Mouse (Mus musculus): ENCODE results near the gene Dhcr7. TPM values are rescaled to one million over a fixed set of nuclear protein-coding genes. Genes with fewer than 3 reads are reported as not detected.

Dhcr7 gene
- polyA plus RNA-seq, 1 experiment from 2014 or later: 66.9 TPM

DNA sequence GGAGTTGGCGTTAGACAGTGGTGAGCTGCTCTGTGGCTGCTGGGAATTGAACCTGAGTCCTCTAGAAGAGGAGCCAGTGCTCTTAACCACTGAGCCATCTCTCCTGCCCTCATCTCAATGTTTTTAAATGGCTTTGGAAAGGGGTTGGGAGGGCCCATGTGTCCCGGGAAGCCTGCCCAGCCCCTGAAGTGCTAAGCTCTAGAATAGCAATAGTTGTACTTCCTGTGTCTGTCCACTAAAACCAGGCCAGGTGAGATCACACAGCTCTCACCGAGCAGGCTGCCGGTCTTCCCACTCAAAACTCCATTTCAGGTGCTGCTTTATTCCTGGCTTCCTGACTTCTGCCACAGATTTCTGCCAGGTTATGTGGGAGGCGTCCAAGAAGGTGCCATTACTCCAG is 17.2 kb downstream of the Dhcr7 start:
- no peak for DNase-seq (ENCODE audit: low spot score)
- H3K36me3 ChIP-seq (ENCODE audit: control insufficient read depth, insufficient read depth, low read length): peaks cover 39% of the 10 kb centered on the region

DNA sequence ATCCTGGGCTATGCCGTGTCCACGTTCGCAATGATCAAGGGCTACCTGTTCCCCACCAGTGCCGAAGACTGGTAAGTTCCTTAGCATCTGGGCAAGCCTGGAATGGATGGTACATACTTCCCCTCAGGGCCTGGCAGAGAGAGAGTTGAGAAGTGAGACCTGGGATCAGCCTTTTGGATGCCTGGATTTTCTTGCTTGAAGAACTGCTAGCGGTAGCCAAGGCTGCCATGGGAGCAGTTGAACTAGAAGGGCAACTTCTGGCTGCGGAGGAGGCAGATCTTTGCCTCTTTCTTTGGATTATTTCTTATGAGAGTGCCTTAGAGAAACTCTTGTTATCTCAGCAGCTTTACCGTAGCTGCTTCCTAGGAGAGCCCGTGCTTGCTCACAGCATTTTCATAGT is 18.4 kb downstream of the Dhcr7 start:
- H3K9ac ChIP-seq (ENCODE audit: low read depth, low read length): no peak overlapping the region
- H3K4me1 ChIP-seq (replicated peaks; ENCODE audit: control insufficient read depth, insufficient read depth, low read length): no peaks in the 10 kb centered on the region
- no peak for DNase-seq (ENCODE audit: low spot score)
- H3K36me3 ChIP-seq (ENCODE audit: control insufficient read depth, insufficient read depth, low read length): peaks cover 47% of the 10 kb centered on the region
- no peak overlapping the region for H3K4me3 ChIP-seq (ENCODE audit: low read depth, low read length)
- no peak overlapping the region for H3K4me2 ChIP-seq
- no peak for ATAC-seq (replicated peaks; ENCODE audit: low FRiP score)
- no peak overlapping the region for H3K27ac ChIP-seq (ENCODE audit: low read depth, low read length)
- no peaks in the 10 kb centered on the region for H3K27me3 ChIP-seq (replicated peaks; ENCODE audit: control insufficient read depth, insufficient read depth, low read length)
- H3K9me3 ChIP-seq (ENCODE audit: control insufficient read depth, low read length): no peaks in the 10 kb centered on the region
- WGBS: 95% methylated on average over 8 of the region's 8 CpGs

More for the DNA sequence above, 17.2 kb downstream of the Dhcr7 start:
- no peak overlapping the region for H3K9ac ChIP-seq (ENCODE audit: low read depth, low read length)
- 0 out of 2 replicates have a peak, but pooled peaks cover 2% of the 10 kb centered on the region for H3K4me1 ChIP-seq (replicated peaks; ENCODE audit: control insufficient read depth, insufficient read depth, low read length)
- H3K9me3 ChIP-seq (ENCODE audit: control insufficient read depth, low read length): no peaks in the 10 kb centered on the region
- no peak overlapping the region for H3K27ac ChIP-seq (ENCODE audit: low read depth, low read length)
- H3K4me3 ChIP-seq (ENCODE audit: low read depth, low read length): no peak overlapping the region
- H3K27me3 ChIP-seq (replicated peaks; ENCODE audit: control insufficient read depth, insufficient read depth, low read length): no peaks in the 10 kb centered on the region
- H3K4me2 ChIP-seq: no peak overlapping the region
- no peak for ATAC-seq (replicated peaks; ENCODE audit: low FRiP score)
- WGBS: 94% methylated on average over 5 of the region's 5 CpGs

GRCm38 (mm10) chr7:143848127-143848767 is 25.3 kb downstream of the Dhcr7 start:
- ATAC-seq (replicated peaks; ENCODE audit: low FRiP score) (peak; percentile 80), DNase-seq (ENCODE audit: low spot score) (no peak)
- Histone ChIP-seq H3K4me2 (no peak overlapping the region), H3K9me3 (ENCODE audit: control insufficient read depth, low read length) (no peaks in the 10 kb centered on the region), H3K4me3 (ENCODE audit: low read depth, low read length) (no peak overlapping the region), H3K27ac (ENCODE audit: low read depth, low read length) (no peak overlapping the region), H3K36me3 (ENCODE audit: control insufficient read depth, insufficient read depth, low read length) (peaks cover 30% of the 10 kb centered on the region), H3K9ac (ENCODE audit: low read depth, low read length) (no peak overlapping the region), H3K27me3 (replicated peaks; ENCODE audit: control insufficient read depth, insufficient read depth, low read length) (no peaks in the 10 kb centered on the region), H3K4me1 (replicated peaks; ENCODE audit: control insufficient read depth, insufficient read depth, low read length) (no peaks in the 10 kb centered on the region; the same call in 1 of the 2 replicates)
- 66% methylated on average over 5 of the region's 5 CpGs for WGBS

DNA sequence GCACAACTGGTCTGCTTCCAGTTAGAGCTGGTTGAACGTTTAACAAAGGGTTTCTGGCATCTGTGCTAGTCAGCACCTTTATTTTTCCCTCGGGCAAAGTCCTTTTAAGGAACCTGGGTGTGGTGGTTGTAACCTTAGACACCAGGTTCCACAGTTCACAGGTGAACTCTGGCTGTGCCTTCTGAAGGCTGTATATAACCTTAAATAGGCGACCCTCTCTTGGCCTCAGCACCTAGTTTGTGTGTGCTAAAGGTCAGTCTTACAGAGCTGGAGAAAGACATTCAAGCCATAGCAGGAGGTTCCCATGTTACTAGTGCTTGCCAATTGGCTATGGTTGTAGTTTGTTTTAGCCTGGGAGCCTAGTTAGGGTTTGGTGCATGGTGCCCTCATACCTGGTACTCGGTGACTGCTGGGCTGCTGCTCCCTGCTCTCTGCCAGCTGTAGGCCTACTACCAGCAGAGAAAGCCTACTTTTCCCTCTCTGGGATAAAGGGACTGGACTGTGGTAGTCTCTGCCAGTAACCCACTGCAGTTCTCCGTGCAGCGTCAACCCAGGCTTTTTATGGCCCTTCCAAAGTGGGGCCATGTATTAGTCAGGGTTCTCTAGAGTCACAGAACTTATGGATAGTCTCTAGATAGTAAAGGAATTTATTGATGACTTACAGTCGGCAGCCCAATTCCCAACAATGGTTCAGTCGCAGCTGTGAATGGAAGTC is 26.0 kb downstream of the Dhcr7 start:
- ATAC-seq (replicated peaks; ENCODE audit: low FRiP score): no peak
- peaks cover 23% of the 10 kb centered on the region for H3K36me3 ChIP-seq (ENCODE audit: control insufficient read depth, insufficient read depth, low read length)
- 85% methylated on average over 6 of the region's 8 CpGs for WGBS

DNA sequence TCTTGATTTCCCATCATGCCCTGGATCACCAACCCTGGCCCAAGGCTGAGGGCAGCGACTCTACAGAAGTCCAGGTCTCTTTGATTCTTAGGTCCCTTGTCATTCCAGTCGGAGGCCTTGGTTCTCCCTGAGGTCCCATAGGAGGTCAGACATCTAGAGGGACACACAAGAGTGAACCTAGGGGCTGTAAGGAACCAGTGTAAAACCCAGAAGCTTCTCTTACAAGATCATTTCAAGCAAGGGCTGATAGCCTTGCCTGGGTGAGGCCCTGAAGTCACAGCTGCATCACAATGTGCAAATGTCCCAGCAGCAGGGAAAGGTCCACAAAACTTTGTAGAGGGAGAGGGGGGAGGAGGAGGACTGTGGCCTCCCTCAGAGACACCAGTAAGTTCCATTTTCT is 43.6 kb downstream of the Dhcr7 start, which contains the start of gene Gm498:
Gene Gm498, plus strand, starts transcription at position 301 of the 400 bp plus-strand sequence.
- 71% methylated on average over 2 of the region's 2 CpGs for WGBS

More for the DNA sequence above, 26.0 kb downstream of the Dhcr7 start:
- Histone ChIP-seq H3K4me3 (ENCODE audit: low read depth, low read length) (no peak overlapping the region), H3K9me3 (ENCODE audit: control insufficient read depth, low read length) (no peaks in the 10 kb centered on the region), H3K4me1 (replicated peaks; ENCODE audit: control insufficient read depth, insufficient read depth, low read length) (no peaks in the 10 kb centered on the region; the same call in 1 of the 2 replicates), H3K9ac (ENCODE audit: low read depth, low read length) (no peak overlapping the region), H3K27ac (ENCODE audit: low read depth, low read length) (no peak overlapping the region), H3K4me2 (no peak overlapping the region), H3K27me3 (replicated peaks; ENCODE audit: control insufficient read depth, insufficient read depth, low read length) (no peaks in the 10 kb centered on the region)
- DNase-seq (ENCODE audit: low spot score): no peak

DNA sequence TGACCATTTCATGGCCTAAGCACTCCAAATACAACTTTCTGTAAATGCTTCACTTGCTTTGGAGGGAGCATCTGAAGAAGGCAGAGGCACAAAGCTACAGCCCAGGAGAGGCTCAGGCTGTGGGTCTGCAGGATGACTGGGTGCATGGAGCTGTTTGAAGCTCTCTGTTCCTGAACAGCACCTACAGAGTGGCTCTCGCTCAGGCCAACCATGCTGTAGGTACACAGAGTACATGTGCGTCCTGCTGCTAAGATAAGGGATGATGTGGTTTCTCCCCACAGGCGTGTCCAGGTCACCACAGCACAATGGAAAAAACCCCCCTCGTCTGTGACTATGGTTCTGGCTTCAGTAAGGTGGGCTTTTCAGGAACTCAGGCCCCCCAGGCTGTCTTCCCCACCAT is 45.9 kb downstream of the Dhcr7 start:
- ATAC-seq (replicated peaks; ENCODE audit: low FRiP score) (no peak), DNase-seq (ENCODE audit: low spot score) (no peak)
- Histone ChIP-seq H3K9me3 (ENCODE audit: control insufficient read depth, low read length) (no peaks in the 10 kb centered on the region), H3K27ac (ENCODE audit: low read depth, low read length) (no peak overlapping the region), H3K36me3 (ENCODE audit: control insufficient read depth, insufficient read depth, low read length) (no peaks in the 10 kb centered on the region), H3K4me2 (no peak overlapping the region), H3K4me1 (replicated peaks; ENCODE audit: control insufficient read depth, insufficient read depth, low read length) (no peaks in the 10 kb centered on the region), H3K9ac (ENCODE audit: low read depth, low read length) (no peak overlapping the region), H3K27me3 (replicated peaks; ENCODE audit: control insufficient read depth, insufficient read depth, low read length) (no peaks in the 10 kb centered on the region), H3K4me3 (ENCODE audit: low read depth, low read length) (no peak overlapping the region)
- WGBS: 58% methylated on average over 4 of the region's 4 CpGs

More for the DNA sequence above, 43.6 kb downstream of the Dhcr7 start, which contains the start of gene Gm498:
- H3K9ac ChIP-seq (ENCODE audit: low read depth, low read length): no peak within 1 kb of the TSS
- no peaks in the 10 kb centered on the region for H3K36me3 ChIP-seq (ENCODE audit: control insufficient read depth, insufficient read depth, low read length)
- H3K4me2 ChIP-seq: no peak within 1 kb of the TSS
- no peak for DNase-seq (ENCODE audit: low spot score)
- H3K4me1 ChIP-seq (replicated peaks; ENCODE audit: control insufficient read depth, insufficient read depth, low read length): no peaks in the 10 kb centered on the region
- no peak within 1 kb of the TSS for H3K27ac ChIP-seq (ENCODE audit: low read depth, low read length)
- H3K9me3 ChIP-seq (ENCODE audit: control insufficient read depth, low read length): no peaks in the 10 kb centered on the region
- ATAC-seq (replicated peaks; ENCODE audit: low FRiP score): no peak
- no peaks in the 10 kb centered on the region for H3K27me3 ChIP-seq (replicated peaks; ENCODE audit: control insufficient read depth, insufficient read depth, low read length)
- H3K4me3 ChIP-seq (ENCODE audit: low read depth, low read length): no peak within 1 kb of the TSS

DNA sequence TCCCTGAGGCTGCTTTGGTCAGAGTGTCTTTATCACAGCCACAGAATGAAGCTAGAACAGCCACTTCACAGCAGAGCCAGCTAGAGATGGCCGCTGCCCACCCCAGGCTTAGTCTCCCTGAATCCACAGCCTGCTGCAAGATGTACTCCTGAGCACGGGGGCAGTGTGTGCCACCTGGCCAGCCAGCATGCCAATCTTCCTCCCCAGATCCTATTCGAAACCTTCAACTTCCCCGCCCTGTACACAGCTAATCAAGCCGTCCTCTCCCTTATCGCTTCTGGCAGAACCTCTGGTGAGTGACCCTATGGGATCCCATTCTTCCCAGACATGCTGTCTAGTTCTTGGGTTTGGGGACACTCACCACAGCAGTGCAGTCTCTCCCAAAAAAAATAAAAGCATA is 60.8 kb downstream of the Dhcr7 start:
- Histone ChIP-seq H3K27ac (ENCODE audit: low read depth, low read length) (no peak overlapping the region), H3K27me3 (replicated peaks; ENCODE audit: control insufficient read depth, insufficient read depth, low read length) (no peaks in the 10 kb centered on the region), H3K9me3 (ENCODE audit: control insufficient read depth, low read length) (no peaks in the 10 kb centered on the region), H3K36me3 (ENCODE audit: control insufficient read depth, insufficient read depth, low read length) (no peaks in the 10 kb centered on the region), H3K4me3 (ENCODE audit: low read depth, low read length) (no peak overlapping the region), H3K4me1 (replicated peaks; ENCODE audit: control insufficient read depth, insufficient read depth, low read length) (no peaks in the 10 kb centered on the region; the same call in 1 of the 2 replicates), H3K9ac (ENCODE audit: low read depth, low read length) (no peak overlapping the region), H3K4me2 (no peak overlapping the region)
- ATAC-seq (replicated peaks; ENCODE audit: low FRiP score) (peak; percentile 29; the same call in 1 of the 2 replicates), DNase-seq (ENCODE audit: low spot score) (no peak)
- 48% methylated on average over 6 of the region's 6 CpGs for WGBS

- no peak overlapping the region for H3K4me2 ChIP-seq
- no peaks in the 10 kb centered on the region for H3K9me3 ChIP-seq (ENCODE audit: control insufficient read depth, low read length)
- H3K4me1 ChIP-seq (replicated peaks; ENCODE audit: control insufficient read depth, insufficient read depth, low read length): no peaks in the 10 kb centered on the region
- WGBS: 84% methylated on average over 2 of the region's 2 CpGs
- H3K27ac ChIP-seq (ENCODE audit: low read depth, low read length): no peak overlapping the region
- peaks cover 2% of the 10 kb centered on the region; the same call in 1 of the 2 replicates for H3K27me3 ChIP-seq (replicated peaks; ENCODE audit: control insufficient read depth, insufficient read depth, low read length)
- H3K9ac ChIP-seq (ENCODE audit: low read depth, low read length): no peak overlapping the region
- H3K4me3 ChIP-seq (ENCODE audit: low read depth, low read length): no peak overlapping the region
- H3K36me3 ChIP-seq (ENCODE audit: control insufficient read depth, insufficient read depth, low read length): no peaks in the 10 kb centered on the region
- DNase-seq (ENCODE audit: low spot score) (no peak), ATAC-seq (replicated peaks; ENCODE audit: low FRiP score) (no peak)
These were observed 68.2 kb downstream of the Dhcr7 start for GRCm38 (mm10) chr7:143891146-143891545.

Data from liver, embryonic 11.5 days (tissue).